Mouse (Mus musculus) lung, embryonic 14.5 days (tissue): ENCODE measurements around the gene Klra2. TPM values are rescaled to one million over a fixed set of nuclear protein-coding genes. Genes with fewer than 3 reads are reported as not detected.
"Not testable (repeated sequence)": the region's sequence is repeated elsewhere in the genome, so short reads cannot be mapped to it uniquely, and the experiment has no call there.

Source experiments
- ATAC-seq: fragments of 200-750 bp; cut with Nextera tagmentation; 2 replicates; pipeline ENCODE4 v1.8.0; 2017; ENCODE audit warnings: mild to moderate bottlenecking, moderate TSS enrichment, moderate library complexity; ENCODE audit not compliant: insufficient read depth
- DNase-seq: peaks from one replicate; pipeline ENCODE4 v3.0.0-alpha.2; 2015
- H3K27ac ChIP-seq: fragments of 300-500 bp; sonication (generic); 2 replicates; pipeline ENCODE4 v1.5.1; 2014; ENCODE audit warnings: low read depth, mild to moderate bottlenecking, moderate library complexity
- H3K27me3 ChIP-seq: fragments of 300-500 bp; sonication (generic); 2 replicates; pipeline ENCODE4 v1.6.1; 2014; ENCODE audit warnings: low read length, control low read depth; ENCODE audit not compliant: insufficient read depth
- H3K36me3 ChIP-seq: fragments of 300-500 bp; sonication (generic); 2 replicates; pipeline ENCODE4 v1.6.1; 2014; ENCODE audit warnings: control low read depth; ENCODE audit not compliant: insufficient read depth
- H3K4me1 ChIP-seq: fragments of 300-500 bp; sonication (generic); 2 replicates; pipeline ENCODE4 v1.6.1; 2014; ENCODE audit warnings: antibody characterized with exemption, control low read depth; ENCODE audit not compliant: insufficient read depth
- H3K4me2 ChIP-seq: fragments of 300-500 bp; sonication (generic); 2 replicates; pipeline ENCODE4 v1.6.1; 2014; ENCODE audit warnings: mild to moderate bottlenecking
- H3K4me3 ChIP-seq: fragments of 300-500 bp; sonication (generic); 2 replicates; pipeline ENCODE4 v1.5.1; 2014; ENCODE audit warnings: low read depth, low read length
- H3K9ac ChIP-seq: fragments of 300-500 bp; sonication (generic); 2 replicates; pipeline ENCODE4 v1.6.1; 2014
- H3K9me3 ChIP-seq: fragments of 300-500 bp; sonication (generic); 2 replicates; pipeline ENCODE4 v1.6.1; 2016; ENCODE audit warnings: low read depth, low read length, control low read depth
- CTCF ChIP-seq: IDR thresholded peaks from 2 replicates; pipeline ENCODE4 v1.5.1; 2016; ENCODE audit warnings: antibody characterized with exemption, low read depth
- WGBS: fragments of 180-500 bp; shearing (Covaris S2); extraction: QIAGEN DNeasy Blood & Tissue Kit; methylation state at CpG from one replicate; pipeline ENCODE4 v1.1.7; 2014; 5-methylcytosine and 5-hydroxymethylcytosine counted together
- polyA plus RNA-seq: library from polyadenylated mRNA; unstranded; fragments of >200 nt; fragmentation: Nextera tagmentation; extraction: Ambion mirVana; gene quantifications from 2 replicates; pipeline ENCODE4 v1.2.1, GENCODE M21; 2014

The Klra2 gene
- 0.26 and 0.37 TPM in 2 replicates for polyA plus RNA-seq

GRCm38 (mm10) chr6:131247206-131247605 is at the start of gene Klra2:
Gene Klra2, minus strand, starts transcription at chr6:131247362.
- ATAC-seq: no peak
- Histone ChIP-seq H3K4me1 (no peaks in the 10 kb centered on the region), H3K27me3 (no peaks in the 10 kb centered on the region), H3K4me2 (no peak within 1 kb of the TSS), H3K9ac (no peak within 1 kb of the TSS), H3K27ac (no peak within 1 kb of the TSS), H3K36me3 (no peaks in the 10 kb centered on the region), H3K9me3 (no peaks in the 10 kb centered on the region), H3K4me3 (no peak within 1 kb of the TSS)
- no peak for TF ChIP-seq CTCF
- WGBS: 75% methylated on average over 2 of the region's 2 CpGs
- DNase-seq: no peak

- no peaks in the 10 kb centered on the region for H3K9me3 ChIP-seq
- H3K36me3 ChIP-seq: no peaks in the 10 kb centered on the region
- DNase-seq (no peak), ATAC-seq (no peak)
- H3K27ac ChIP-seq: no peak overlapping the region
- 0 out of 2 replicates have a peak, but pooled peaks cover 3% of the 10 kb centered on the region for H3K4me1 ChIP-seq
- H3K4me2 ChIP-seq: no peak overlapping the region
- no peak overlapping the region for H3K4me3 ChIP-seq
- no peak overlapping the region for H3K9ac ChIP-seq
- 73% methylated on average over 5 of the region's 5 CpGs for WGBS
- H3K27me3 ChIP-seq: no peaks in the 10 kb centered on the region
- no peak for TF ChIP-seq CTCF
Observed at GRCm38 (mm10) chr6:131294435-131295112, 47.4 kb upstream of the Klra2 start.

GRCm38 (mm10) chr6:131293916-131294315 is 46.8 kb upstream of the Klra2 start:
- ATAC-seq: no peak
- Histone ChIP-seq H3K9me3 (no peaks in the 10 kb centered on the region), H3K27ac (no peak overlapping the region), H3K4me2 (peak overlapping the region; percentile 61; the same call in 1 of the 2 replicates), H3K9ac (no peak overlapping the region), H3K4me1 (0 out of 2 replicates have a peak, but pooled peaks cover 3% of the 10 kb centered on the region), H3K27me3 (no peaks in the 10 kb centered on the region), H3K36me3 (no peaks in the 10 kb centered on the region), H3K4me3 (no peak overlapping the region)
- WGBS: 84% methylated on average over 5 of the region's 5 CpGs
- no peak for TF ChIP-seq CTCF
- no peak for DNase-seq

- H3K36me3 ChIP-seq: peaks cover 2% of the 10 kb centered on the region; the same call in 1 of the 2 replicates
- under 1% methylated on average over 51 of the region's 51 CpGs for WGBS
Observed at GRCm38 (mm10) chr6:131292991-131293788, 46.0 kb upstream of the Klra2 start, which contains the start of gene Magohb. Gene Magohb, minus strand, starts transcription at chr6:131293244.

GRCm38 (mm10) chr6:131292276-131292990 is 45.3 kb upstream of the Klra2 start:
- peak overlapping the region; percentile 61 for H3K4me2 ChIP-seq
- H3K27me3 ChIP-seq: no peaks in the 10 kb centered on the region
- H3K9ac ChIP-seq: peak overlapping the region; percentile 69
- no peaks in the 10 kb centered on the region for H3K9me3 ChIP-seq
- peak; percentile 60; the same call in 1 of the 2 replicates for ATAC-seq
- H3K27ac ChIP-seq: peak overlapping the region; percentile 44; the same call in 1 of the 2 replicates
- H3K4me3 ChIP-seq: peak overlapping the region; percentile 60
- peaks cover 9% of the 10 kb centered on the region for H3K36me3 ChIP-seq
- WGBS: 15% methylated on average over 10 of the region's 10 CpGs
- no peak for TF ChIP-seq CTCF
- 0 out of 2 replicates have a peak, but pooled peaks cover 3% of the 10 kb centered on the region for H3K4me1 ChIP-seq
- peak; percentile 50 for DNase-seq

More at GRCm38 (mm10) chr6:131292991-131293788, 46.0 kb upstream of the Klra2 start, which contains the start of gene Magohb:
- no peak for TF ChIP-seq CTCF
- peak within 1 kb of the TSS; percentile 61 for H3K4me2 ChIP-seq
- DNase-seq (peak; percentile 94), ATAC-seq (peak; percentile 89)
- no peaks in the 10 kb centered on the region for H3K27me3 ChIP-seq
- H3K9ac ChIP-seq: peak within 1 kb of the TSS; percentile 69
- peak within 1 kb of the TSS; percentile 44; the same call in 1 of the 2 replicates for H3K27ac ChIP-seq
- 0 out of 2 replicates have a peak, but pooled peaks cover 3% of the 10 kb centered on the region for H3K4me1 ChIP-seq
- no peaks in the 10 kb centered on the region for H3K9me3 ChIP-seq
- H3K4me3 ChIP-seq: peak within 1 kb of the TSS; percentile 60

GRCm38 (mm10) chr6:131290430-131290829 is 43.3 kb upstream of the Klra2 start:
- peak; percentile 59 for TF ChIP-seq CTCF
- Histone ChIP-seq H3K4me2 (no peak overlapping the region), H3K4me3 (no peak overlapping the region), H3K27ac (no peak overlapping the region), H3K9me3 (no peaks in the 10 kb centered on the region), H3K4me1 (0 out of 2 replicates have a peak, but pooled peaks cover 3% of the 10 kb centered on the region), H3K9ac (no peak overlapping the region), H3K27me3 (no peaks in the 10 kb centered on the region), H3K36me3 (peaks cover 21% of the 10 kb centered on the region)
- ATAC-seq (no peak), DNase-seq (peak; percentile 75)
- WGBS: 18% methylated on average over 2 of the region's 2 CpGs

GRCm38 (mm10) chr6:131278160-131278559 is 31.0 kb upstream of the Klra2 start:
- not testable (repeated sequence) for H3K27ac ChIP-seq, H3K4me3 ChIP-seq, H3K4me1 ChIP-seq, ATAC-seq, H3K9me3 ChIP-seq, H3K4me2 ChIP-seq, H3K9ac ChIP-seq, DNase-seq, H3K27me3 ChIP-seq
- H3K36me3 ChIP-seq: peaks cover 13% of the 10 kb centered on the region; the same call in 1 of the 2 replicates
- WGBS: 91% methylated on average over 2 of the region's 2 CpGs
